Mouse (Mus musculus) lung, adult 2 months (tissue): Measurements from ENCODE around the gene Itga8.

Experiments
- CTCF ChIP-seq: fragments of 200-500 bp; IDR thresholded peaks from 2 replicates; pipeline ENCODE4 v1.5.1; 2011; ENCODE audit warnings: mild to moderate bottlenecking, low read length, control low read depth; ENCODE audit not compliant: insufficient read depth
- POLR2A ChIP-seq: fragments of 200-500 bp; IDR thresholded peaks from 2 replicates; pipeline ENCODE4 v1.6.1; 2011; ENCODE audit warnings: low read depth, mild to moderate bottlenecking, control low read depth, low read length, borderline replicate concordance; ENCODE audit errors: extremely low read depth

DNA sequence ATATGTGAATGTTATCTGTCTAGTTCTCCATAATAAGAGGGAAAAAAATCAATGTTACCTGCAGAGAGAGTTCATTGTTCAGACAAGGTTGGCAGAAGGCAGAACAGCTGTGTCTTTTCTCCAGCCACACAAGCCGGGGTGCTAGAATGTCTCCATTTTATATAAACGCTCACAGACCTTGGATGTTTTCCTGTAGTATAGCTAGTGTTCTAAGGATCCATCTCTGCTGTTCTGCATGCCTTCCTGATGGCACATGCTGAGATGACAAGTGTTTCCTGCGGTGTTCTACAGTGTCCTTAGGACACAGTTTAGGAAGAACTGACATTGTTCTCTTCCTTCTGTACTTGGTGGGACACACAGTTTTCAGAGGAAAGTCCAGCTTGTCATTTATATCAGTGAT lies 192.4 kb downstream of the Itga8 start:
- no peak for TF ChIP-seq POLR2A
- no peak for TF ChIP-seq CTCF
